In genomic region chr17:5651551-5651950, GRCm38 (mm10) we compare ENCODE assay signal across 22 mouse cellular contexts.
"Had no signal": no experiment of that assay in that cellular context is flagged by ENCODE, and none has a peak within 500 bp of the region (broad histone marks: within the 10 kb centered on the region; RNA-seq: fewer than 3 reads in every experiment).

No protein-coding gene starts in this region.

- H3K9ac ChIP-seq: heart, embryonic 13.5 days; heart, embryonic 15.5 days; hindbrain, embryonic 13.5 days; hindbrain, embryonic 15.5 days; limb, embryonic 12.5 days; liver, embryonic 12.5 days had no signal

- DNase-seq: gastrocnemius, postnatal 14 days; gastrocnemius, postnatal 36 days; heart, adult 2 months; heart, postnatal 14 days; heart, postnatal 36 days; kidney, adult 11 months; kidney, adult 2 months; kidney, postnatal 10 days; kidney, postnatal 25 days; kidney, postnatal 4 days had no signal

- H3K4me3 ChIP-seq: heart, adult 2 months; heart, embryonic 13.5 days; heart, embryonic 15.5 days; hindbrain, embryonic 13.5 days; hindbrain, embryonic 15.5 days; layer of hippocampus, adult 2 months; left cerebral cortex, adult 2 months; limb, embryonic 10.5 days; limb, embryonic 12.5 days; liver, embryonic 12.5 days had no signal

- H3K9me3 ChIP-seq: heart, embryonic 13.5 days; heart, embryonic 15.5 days; hindbrain, embryonic 13.5 days; hindbrain, embryonic 15.5 days; limb, embryonic 10.5 days; limb, embryonic 12.5 days; liver, embryonic 12.5 days had no signal

- H3K27me3 ChIP-seq: heart, embryonic 15.5 days; hindbrain, embryonic 15.5 days; limb, embryonic 12.5 days; liver, embryonic 12.5 days had no signal

- H3K27ac ChIP-seq: heart, adult 2 months; heart, embryonic 13.5 days; heart, embryonic 15.5 days; hindbrain, embryonic 13.5 days; hindbrain, embryonic 15.5 days; hindbrain, postnatal 0 days; layer of hippocampus, adult 2 months; left cerebral cortex, adult 2 months; limb, embryonic 10.5 days; limb, embryonic 12.5 days; liver, embryonic 12.5 days had no signal

- H3K4me2 ChIP-seq: heart, embryonic 11.5 days; heart, embryonic 13.5 days; heart, embryonic 15.5 days; hindbrain, embryonic 13.5 days; hindbrain, embryonic 15.5 days; limb, embryonic 12.5 days; liver, embryonic 12.5 days had no signal

- H3K4me1 ChIP-seq: heart, embryonic 13.5 days; heart, embryonic 15.5 days; hindbrain, embryonic 13.5 days; hindbrain, embryonic 15.5 days; liver, embryonic 12.5 days had no signal

- H3K36me3 ChIP-seq: heart, embryonic 13.5 days; heart, embryonic 15.5 days; hindbrain, embryonic 13.5 days; hindbrain, embryonic 15.5 days; limb, embryonic 10.5 days; limb, embryonic 12.5 days had no signal

- ATAC-seq: hindbrain, postnatal 0 days; intestine, embryonic 16.5 days; liver, embryonic 12.5 days had no signal
